Mouse (Mus musculus): Measurements from ENCODE around the gene Olfr1313.
"Not testable (repeated sequence)": the region's sequence is repeated elsewhere in the genome, so short reads cannot be mapped to it uniquely, and the experiment has no call there.

The Olfr1313 gene

DNA sequence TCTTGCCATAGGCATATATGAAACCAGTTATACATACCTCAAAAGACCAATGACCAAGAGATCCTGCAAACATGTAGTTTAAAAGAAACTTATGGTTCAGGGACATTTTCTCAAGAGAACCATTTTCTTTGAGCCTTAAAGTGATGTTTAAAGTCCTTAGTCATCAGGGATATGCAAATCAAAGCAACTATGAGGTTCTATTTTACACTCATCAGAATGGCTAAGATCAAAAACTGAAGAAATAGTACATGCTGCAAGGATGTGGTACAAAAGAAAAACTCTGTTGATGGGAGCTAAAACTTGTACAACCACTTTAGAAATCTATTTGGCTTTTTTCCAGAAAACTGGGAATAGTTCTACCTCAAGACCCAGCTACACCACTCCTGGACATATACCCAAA lies at the start of gene Olfr1313:
Gene Olfr1313, minus strand, starts transcription at position 101 of the 400 bp plus-strand sequence.
- no peak for DNase-seq (ENCODE audit: low read depth, low spot score)

DNA sequence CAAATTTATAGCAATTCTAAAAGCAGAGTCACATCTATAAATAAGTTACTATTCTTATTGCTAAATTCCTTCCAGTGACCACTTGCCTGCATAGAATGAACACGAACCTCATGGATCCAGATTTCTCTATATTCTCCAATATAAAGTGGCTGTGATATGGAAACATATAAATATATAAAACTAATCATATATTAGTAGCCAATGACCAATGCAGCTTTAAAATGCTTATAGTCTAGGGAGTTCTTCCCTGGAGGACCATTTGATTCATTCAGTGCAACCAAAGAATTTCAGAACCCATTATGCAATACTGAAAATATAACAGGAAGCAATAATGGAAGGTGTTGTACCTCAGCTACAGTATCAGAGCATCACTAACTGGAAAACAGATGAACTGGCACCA lies 37.7 kb upstream of the Olfr1313 start, which contains the start of gene Olfr1315-ps1:
Gene Olfr1315-ps1, minus strand, starts transcription at position 101 of the 400 bp plus-strand sequence.
- no peak for DNase-seq (ENCODE audit: low read depth, low spot score)

GRCm38 (mm10) chr2:112096681-112097080 lies 19.0 kb upstream of the Olfr1313 start, which contains the start of gene Olfr1314:
Olfr1314 (minus strand) TSS chr2:112096781.
- no peak for DNase-seq (ENCODE audit: low read depth, low spot score)

DNA sequence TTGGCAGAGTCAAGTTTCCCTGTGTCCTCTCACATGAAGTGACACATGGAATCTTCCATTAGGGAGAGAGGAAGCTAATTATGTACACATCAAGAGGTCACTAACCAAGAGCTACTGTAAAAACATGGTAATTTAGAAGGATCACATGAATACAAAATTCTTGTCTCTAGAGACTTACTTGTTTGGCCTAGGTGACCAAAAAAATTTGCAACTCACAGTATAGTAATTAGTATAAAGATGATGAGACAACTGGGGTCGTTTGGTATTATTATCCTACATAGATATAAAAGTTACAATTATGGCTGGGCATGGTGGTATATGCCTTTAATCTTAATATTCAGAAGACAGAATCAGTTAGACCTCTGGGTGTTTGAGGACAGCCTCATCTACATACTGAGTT lies 27.5 kb downstream of the Olfr1313 start, which contains the start of gene Olfr1312:
Gene Olfr1312, minus strand, starts transcription at position 101 of the 400 bp plus-strand sequence.
- no peak for DNase-seq (ENCODE audit: low read depth, low spot score)

- DNase-seq (ENCODE audit: low read depth, low spot score): not testable (repeated sequence)
Observed at GRCm38 (mm10) chr2:112026971-112027370, 50.7 kb downstream of the Olfr1313 start.

GRCm38 (mm10) chr2:112024312-112024711 lies 53.3 kb downstream of the Olfr1313 start, which contains the start of gene Olfr1311:
Olfr1311 (minus strand) TSS chr2:112024412.
- DNase-seq (ENCODE audit: low read depth, low spot score): no peak
